Mouse (Mus musculus) spleen, adult 2 months (tissue): ENCODE data around the gene Zfhx3.

Experiments
- CTCF ChIP-seq: fragments of 200-500 bp; IDR thresholded peaks from 2 replicates; pipeline ENCODE4 v1.5.1; 2011; ENCODE audit warnings: mild to moderate bottlenecking, inconsistent platforms; ENCODE audit not compliant: insufficient read depth, insufficient read length, insufficient replicate concordance; ENCODE audit errors: extremely low read depth
- POLR2A ChIP-seq: fragments of 200-500 bp; IDR thresholded peaks from 2 replicates; pipeline ENCODE4 v1.6.1; 2011; ENCODE audit warnings: low read depth, low read length, inconsistent platforms

DNA sequence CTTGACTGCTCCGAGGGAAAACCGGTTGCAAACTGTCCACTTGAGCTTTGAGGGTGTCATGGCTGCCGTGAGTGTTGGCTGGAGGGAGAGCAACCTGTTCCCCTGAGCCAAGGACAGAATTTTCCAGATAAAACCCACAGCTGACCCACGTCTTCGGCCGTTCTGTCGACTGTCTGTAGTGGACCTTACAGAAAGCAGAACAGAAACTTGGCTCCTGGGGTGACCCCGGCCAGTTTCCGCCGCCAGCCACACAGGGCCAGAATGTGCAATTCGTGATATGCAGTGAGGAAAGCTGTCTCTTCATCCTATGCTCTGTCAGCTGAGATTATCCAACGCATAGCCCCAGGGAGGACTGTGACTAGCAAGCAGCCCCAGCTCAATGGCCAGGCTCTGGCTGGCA, 968.4 kb downstream of the Zfhx3 start:
- no peak for TF ChIP-seq CTCF
- TF ChIP-seq POLR2A, result no peak
